14 mouse cellular contexts compared by ENCODE assay signal in genomic region chr9:67424110-67424509, GRCm38 (mm10).
DNase-seq lines count a peak whose midpoint lies in the region; ATAC-seq lines count a peak whose summit lies in the region.
"Had no signal": no experiment of that assay in that cellular context is flagged by ENCODE, and none has a peak within 500 bp of the region (broad histone marks: within the 10 kb centered on the region; RNA-seq: fewer than 3 reads in every experiment).

No protein-coding gene starts in this region.

- H3K9ac ChIP-seq in hindbrain, embryonic 11.5 days (ENCODE audit: low read depth, low read length), result no peak overlapping the region
- H3K9ac ChIP-seq in hindbrain, embryonic 13.5 days, result no peak overlapping the region
- H3K9ac ChIP-seq in midbrain, embryonic 13.5 days (replicated peaks), result no peak overlapping the region
- H3K9ac ChIP-seq: limb, embryonic 12.5 days; lung, embryonic 15.5 days had no signal

- H3K4me1 ChIP-seq in hindbrain, embryonic 11.5 days (replicated peaks; ENCODE audit: control insufficient read depth, insufficient read depth, low read length), result no peaks in the 10 kb centered on the region
- peaks cover 12% of the 10 kb centered on the region for H3K4me1 ChIP-seq in hindbrain, embryonic 13.5 days (replicated peaks)
- H3K4me1 ChIP-seq in midbrain, embryonic 13.5 days (replicated peaks), result no peaks in the 10 kb centered on the region

- peak; percentile 22 for DNase-seq in hindbrain, embryonic 11.5 days (ENCODE audit: low spot score)
- DNase-seq in A20 (ENCODE audit: low read depth, low spot score) (peak; percentile 88), adipocyte (ENCODE audit: low spot score) (peak; percentile 9)
- no peak for DNase-seq in neural tube, embryonic 10.5 days (ENCODE audit: extremely low spot score, low spot score)
- DNase-seq: gastrocnemius, postnatal 36 days had no signal

- no peaks in the 10 kb centered on the region for H3K9me3 ChIP-seq in hindbrain, embryonic 11.5 days (ENCODE audit: control insufficient read depth, low read length)
- no peaks in the 10 kb centered on the region for H3K9me3 ChIP-seq in hindbrain, embryonic 13.5 days
- H3K9me3 ChIP-seq in midbrain, embryonic 13.5 days, result no peaks in the 10 kb centered on the region
- H3K9me3 ChIP-seq: limb, embryonic 12.5 days; lung, embryonic 15.5 days had no signal

- H3K27ac ChIP-seq in hindbrain, embryonic 11.5 days (ENCODE audit: low read depth, low read length), result no peak overlapping the region
- H3K27ac ChIP-seq in hindbrain, embryonic 13.5 days, result no peak overlapping the region
- H3K27ac ChIP-seq in midbrain, embryonic 13.5 days, result no peak overlapping the region
- H3K27ac ChIP-seq: limb, embryonic 12.5 days; lung, embryonic 15.5 days had no signal

- ATAC-seq in hindbrain, embryonic 11.5 days (ENCODE audit: low FRiP score), result no peak
- ATAC-seq in hindbrain, embryonic 13.5 days (ENCODE audit: low FRiP score), result no peak
- peak; percentile 87 for ATAC-seq in granulocyte monocyte progenitor cell, adult 5-6 weeks (replicated peaks; ENCODE audit: poor library complexity, severe bottlenecking)
- ATAC-seq in midbrain, embryonic 13.5 days, result no peak
- ATAC-seq: activated CD4-positive, CD25-positive, alpha-beta regulatory T cell, adult 4 months; forebrain, embryonic 14.5 days; inflammation-experienced regulatory T-cells, adult 6 months; midbrain, embryonic 16.5 days had no signal

- no peaks in the 10 kb centered on the region for H3K36me3 ChIP-seq in hindbrain, embryonic 11.5 days (ENCODE audit: control insufficient read depth, insufficient read depth, low read length)
- no peaks in the 10 kb centered on the region for H3K36me3 ChIP-seq in hindbrain, embryonic 13.5 days
- no peaks in the 10 kb centered on the region for H3K36me3 ChIP-seq in midbrain, embryonic 13.5 days
- H3K36me3 ChIP-seq: limb, embryonic 12.5 days; lung, embryonic 15.5 days had no signal

- 67% methylated on average over 7 of the region's 7 CpGs for WGBS in hindbrain, embryonic 11.5 days
- WGBS in hindbrain, embryonic 13.5 days, result 72% methylated on average over 7 of the region's 7 CpGs
- WGBS in midbrain, embryonic 13.5 days, result 79% methylated on average over 7 of the region's 7 CpGs

- no peak overlapping the region for H3K4me2 ChIP-seq in hindbrain, embryonic 11.5 days (replicated peaks; ENCODE audit: low read depth, low read length)
- H3K4me2 ChIP-seq in hindbrain, embryonic 13.5 days, result no peak overlapping the region
- H3K4me2 ChIP-seq in midbrain, embryonic 13.5 days (replicated peaks), result no peak overlapping the region
- H3K4me2 ChIP-seq: limb, embryonic 12.5 days; lung, embryonic 15.5 days had no signal

- no peaks in the 10 kb centered on the region for H3K27me3 ChIP-seq in hindbrain, embryonic 11.5 days (ENCODE audit: control insufficient read depth, insufficient read depth, low read length)
- no peaks in the 10 kb centered on the region for H3K27me3 ChIP-seq in hindbrain, embryonic 13.5 days
- H3K27me3 ChIP-seq in midbrain, embryonic 13.5 days, result no peaks in the 10 kb centered on the region
- H3K27me3 ChIP-seq: limb, embryonic 12.5 days; lung, embryonic 15.5 days had no signal

- no peak overlapping the region for H3K4me3 ChIP-seq in hindbrain, embryonic 11.5 days (ENCODE audit: low read depth, low read length)
- H3K4me3 ChIP-seq in hindbrain, embryonic 13.5 days, result no peak overlapping the region
- no peak overlapping the region for H3K4me3 ChIP-seq in midbrain, embryonic 13.5 days (replicated peaks)
- H3K4me3 ChIP-seq: limb, embryonic 12.5 days; lung, embryonic 15.5 days had no signal
